Mouse (Mus musculus) limb, embryonic 10.5 days (tissue): ENCODE results near the gene Pum2. TPM values are rescaled to one million over a fixed set of nuclear protein-coding genes. Genes with fewer than 3 reads are reported as not detected.
A peak's percentile ranks its signal among the peaks of the same experiment; 100 is the strongest.

ENCODE experiments used
- DNase-seq: peaks from one replicate; pipeline ENCODE4 v3.0.0-alpha.2; 2017; ENCODE audit warnings: low spot score
- H3K27ac ChIP-seq: fragments of 300-500 bp; sonication (generic); 2 replicates; pipeline ENCODE4 v1.5.1; 2016; ENCODE audit warnings: mild to moderate bottlenecking
- H3K27me3 ChIP-seq: fragments of 300-500 bp; sonication (generic); 2 replicates; pipeline ENCODE4 v1.6.1; 2016; ENCODE audit warnings: low read depth, mild to moderate bottlenecking; ENCODE audit not compliant: poor library complexity, severe bottlenecking
- H3K36me3 ChIP-seq: fragments of 300-500 bp; sonication (generic); 2 replicates; pipeline ENCODE4 v1.6.1; 2016; ENCODE audit warnings: mild to moderate bottlenecking, moderate library complexity
- H3K4me1 ChIP-seq: fragments of 300-500 bp; sonication (generic); 2 replicates; pipeline ENCODE4 v1.6.1; 2016
- H3K4me3 ChIP-seq: fragments of 300-500 bp; sonication (generic); 2 replicates; pipeline ENCODE4 v1.5.1; 2016; ENCODE audit warnings: mild to moderate bottlenecking, moderate library complexity
- H3K9me3 ChIP-seq: fragments of 300-500 bp; sonication (generic); replicated peaks from 2 replicates; pipeline ENCODE4 v1.6.1; 2016; ENCODE audit warnings: mild to moderate bottlenecking
- WGBS: fragments of 180-500 bp; shearing (Covaris S2); methylation state at CpG from one replicate; pipeline ENCODE4 v1.1.7; 2016; 5-methylcytosine and 5-hydroxymethylcytosine counted together
- polyA plus RNA-seq: library from polyadenylated mRNA; unstranded; fragments of >200 nt; fragmentation: Nextera tagmentation; extraction: Ambion mirVana; gene quantifications from 2 replicates; pipeline ENCODE4 v1.2.1, GENCODE M21; 2016

The Pum2 gene
- polyA plus RNA-seq, 1 experiment from 2014 or later = 65.6 TPM

- peaks cover 99% of the 10 kb centered on the region for H3K36me3 ChIP-seq
- DNase-seq = no peak
- no peak overlapping the region for H3K4me3 ChIP-seq
- no peak overlapping the region for H3K27ac ChIP-seq
- 0 out of 2 replicates have a peak, but pooled peaks cover 2% of the 10 kb centered on the region for H3K9me3 ChIP-seq
- 95% methylated on average over 12 of the region's 12 CpGs for WGBS
- peaks cover 15% of the 10 kb centered on the region for H3K4me1 ChIP-seq
- no peaks in the 10 kb centered on the region for H3K27me3 ChIP-seq
These were observed 116.7 kb downstream of the Pum2 start for GRCm38 (mm10) chr12:8790615-8791014.

GRCm38 (mm10) chr12:8793410-8794051, 119.6 kb downstream of the Pum2 start:
- Histone ChIP-seq H3K36me3 (peaks cover 75% of the 10 kb centered on the region), H3K27ac (no peak overlapping the region), H3K4me3 (no peak overlapping the region), H3K27me3 (no peaks in the 10 kb centered on the region), H3K4me1 (peaks cover 24% of the 10 kb centered on the region), H3K9me3 (0 out of 2 replicates have a peak, but pooled peaks cover 2% of the 10 kb centered on the region)
- DNase-seq = no peak
- WGBS = 92% methylated on average over 2 of the region's 2 CpGs

- DNase-seq = no peak
- Histone ChIP-seq H3K36me3 (peaks cover 31% of the 10 kb centered on the region), H3K9me3 (0 out of 2 replicates have a peak, but pooled peaks cover 2% of the 10 kb centered on the region), H3K27ac (peak overlapping the region; percentile 88), H3K4me1 (peaks cover 56% of the 10 kb centered on the region), H3K4me3 (no peak overlapping the region), H3K27me3 (no peaks in the 10 kb centered on the region)
- 89% methylated on average over 7 of the region's 7 CpGs for WGBS
These were observed 124.0 kb downstream of the Pum2 start for GRCm38 (mm10) chr12:8797936-8798335.

GRCm38 (mm10) chr12:8798486-8799020, 124.6 kb downstream of the Pum2 start:
- peak; percentile 51 for DNase-seq
- Histone ChIP-seq H3K27me3 (no peaks in the 10 kb centered on the region), H3K4me3 (no peak overlapping the region), H3K9me3 (0 out of 2 replicates have a peak, but pooled peaks cover 2% of the 10 kb centered on the region), H3K4me1 (peaks cover 63% of the 10 kb centered on the region), H3K27ac (peak overlapping the region; percentile 88), H3K36me3 (peaks cover 25% of the 10 kb centered on the region)
- WGBS = 47% methylated on average over 9 of the region's 9 CpGs

Other genes with a start within 250 kb of the Pum2 start
- gene Rhob, start 174.1 kb upstream of the Pum2 start, polyA plus RNA-seq = 14.7 and 16.7 TPM in 2 replicates
- gene Slc7a15, start 75.1 kb upstream of the Pum2 start, polyA plus RNA-seq = not detected in 2 replicates
- gene Sdc1, start 97.2 kb downstream of the Pum2 start, polyA plus RNA-seq = 245 and 261 TPM in 2 replicates
- 156 and 185 TPM in 2 replicates for gene Laptm4a, start 247.5 kb downstream of the Pum2 start, polyA plus RNA-seq